Mouse (Mus musculus): ENCODE data around the gene Rnaseh2b. TPM values are rescaled to one million over a fixed set of nuclear protein-coding genes. Genes with fewer than 3 reads are reported as not detected.

The Rnaseh2b gene
- polyA plus RNA-seq (2015; fragmentation: Nextera tagmentation; extraction: Ambion mirVana), result 48.9 and 54.4 TPM in 2 replicates

- Histone ChIP-seq H3K9me3 (no peaks in the 10 kb centered on the region), H3K27me3 (replicated peaks) (0 out of 2 replicates have a peak, but pooled peaks cover 6% of the 10 kb centered on the region), H3K27ac (no peak within 1 kb of the TSS), H3K4me3 (replicated peaks) (peak within 1 kb of the TSS; percentile 48), H3K36me3 (no peaks in the 10 kb centered on the region), H3K9ac (0 out of 2 replicates have a peak within 1 kb of the TSS, but pooled peaks have one; percentile 16), H3K4me2 (peak within 1 kb of the TSS; percentile 99), H3K4me1 (peaks cover 8% of the 10 kb centered on the region)
- whole genome bisulfite sequencing, result 1% methylated on average over 55 of the region's 60 CpGs
- peak; percentile 53; the same call in 1 of the 2 replicates for ATAC-seq (ENCODE audit: insufficient read depth, low FRiP score, low read depth)
Measured at GRCm38 (mm10) chr14:62292488-62293339, at the start of gene Rnaseh2b, which contains the start of gene Dleu7. Gene Rnaseh2b (plus strand): TSS chr14:62292589. Gene Dleu7 (minus strand): TSS chr14:62293047.

GRCm38 (mm10) chr14:62243530-62243929 lies 48.9 kb upstream of the Rnaseh2b start:
- Histone ChIP-seq H3K9me3 (no peaks in the 10 kb centered on the region), H3K4me3 (replicated peaks) (no peak overlapping the region), H3K36me3 (no peaks in the 10 kb centered on the region), H3K4me2 (no peak overlapping the region), H3K27me3 (replicated peaks) (no peaks in the 10 kb centered on the region), H3K27ac (no peak overlapping the region), H3K9ac (no peak overlapping the region), H3K4me1 (no peaks in the 10 kb centered on the region)
- 76% methylated on average over 2 of the region's 2 CpGs for WGBS
- ATAC-seq (ENCODE audit: insufficient read depth, low FRiP score, low read depth), result no peak

DNA sequence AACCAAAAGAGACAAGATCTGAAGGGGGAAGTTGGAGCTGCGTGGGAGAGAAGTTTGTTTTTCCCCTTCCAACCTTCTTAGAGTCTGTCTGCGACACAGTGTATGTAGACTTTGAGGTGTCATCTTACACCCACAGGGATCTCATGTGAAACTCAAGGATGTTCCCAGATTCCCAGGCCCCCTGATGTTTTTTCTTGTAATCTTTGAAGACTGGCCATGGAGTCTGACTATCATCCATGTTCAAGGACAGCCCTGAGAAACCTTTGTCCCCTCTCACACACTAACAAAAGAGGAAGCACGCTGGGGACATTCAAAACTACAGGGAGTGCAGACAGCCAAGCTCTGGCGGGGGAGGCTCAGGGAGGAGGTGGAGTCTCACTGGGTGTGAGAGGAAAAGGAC lies 46.8 kb upstream of the Rnaseh2b start:
- no peak for ATAC-seq (ENCODE audit: insufficient read depth, low FRiP score, low read depth)
- no peaks in the 10 kb centered on the region for H3K4me1 ChIP-seq
- 20% methylated on average over 4 of the region's 4 CpGs for WGBS
- H3K36me3 ChIP-seq, result no peaks in the 10 kb centered on the region
- H3K9me3 ChIP-seq, result no peaks in the 10 kb centered on the region
- no peak overlapping the region for H3K27ac ChIP-seq
- no peaks in the 10 kb centered on the region for H3K27me3 ChIP-seq (replicated peaks)
- no peak overlapping the region for H3K4me3 ChIP-seq (replicated peaks)
- no peak overlapping the region for H3K4me2 ChIP-seq
- H3K9ac ChIP-seq, result no peak overlapping the region

DNA sequence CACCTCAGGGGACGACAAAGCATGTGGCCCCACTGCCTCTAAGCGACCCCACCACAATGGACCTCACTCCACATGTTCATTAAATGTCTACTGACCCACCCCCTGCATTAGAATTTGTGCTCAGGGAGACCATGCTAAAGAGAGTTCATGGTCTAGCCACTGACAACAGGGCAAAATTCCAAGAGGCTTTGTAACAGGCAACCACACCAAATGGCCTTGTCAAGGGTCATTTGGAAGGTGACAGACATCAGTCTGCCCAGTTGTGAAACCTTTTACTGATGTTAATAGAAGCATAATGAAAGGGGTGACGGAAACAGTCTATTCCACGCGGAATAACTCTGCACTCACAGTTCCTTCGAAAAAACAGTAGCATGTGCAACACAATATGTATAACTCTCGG lies 44.0 kb upstream of the Rnaseh2b start:
- H3K36me3 ChIP-seq, result no peaks in the 10 kb centered on the region
- no peak overlapping the region for H3K9ac ChIP-seq
- H3K27me3 ChIP-seq (replicated peaks), result no peaks in the 10 kb centered on the region
- H3K27ac ChIP-seq, result no peak overlapping the region
- no peaks in the 10 kb centered on the region for H3K9me3 ChIP-seq
- H3K4me2 ChIP-seq, result no peak overlapping the region
- WGBS, result 88% methylated on average over 7 of the region's 7 CpGs
- ATAC-seq (ENCODE audit: insufficient read depth, low FRiP score, low read depth), result no peak
- no peaks in the 10 kb centered on the region for H3K4me1 ChIP-seq
- no peak overlapping the region for H3K4me3 ChIP-seq (replicated peaks)

GRCm38 (mm10) chr14:62248796-62249195 lies 43.6 kb upstream of the Rnaseh2b start:
- no peak overlapping the region for H3K4me3 ChIP-seq (replicated peaks)
- H3K27ac ChIP-seq, result no peak overlapping the region
- no peaks in the 10 kb centered on the region for H3K9me3 ChIP-seq
- H3K36me3 ChIP-seq, result no peaks in the 10 kb centered on the region
- WGBS, result 81% methylated on average over 10 of the region's 10 CpGs
- no peak overlapping the region for H3K4me2 ChIP-seq
- no peak overlapping the region for H3K9ac ChIP-seq
- no peaks in the 10 kb centered on the region for H3K4me1 ChIP-seq
- no peaks in the 10 kb centered on the region for H3K27me3 ChIP-seq (replicated peaks)
- ATAC-seq (ENCODE audit: insufficient read depth, low FRiP score, low read depth), result no peak

DNA sequence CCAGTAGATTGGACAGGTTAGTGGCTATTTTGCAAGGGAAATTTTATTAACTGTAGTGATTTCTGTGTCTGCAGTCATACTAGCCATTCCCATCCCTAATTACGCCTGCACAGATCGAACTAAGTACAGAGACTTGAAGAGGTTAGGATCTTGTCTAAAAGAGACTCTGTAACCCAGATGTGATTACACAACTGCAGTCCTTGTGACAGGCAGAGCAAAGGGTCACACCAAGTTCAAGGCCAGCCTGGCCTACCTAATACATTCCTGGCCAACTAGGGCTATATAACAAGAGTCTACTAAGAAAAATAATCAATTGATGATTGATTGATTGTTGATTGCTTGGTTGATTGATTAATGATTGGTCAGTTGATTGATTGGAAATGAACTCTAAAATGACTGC lies 43.1 kb upstream of the Rnaseh2b start:
- H3K4me3 ChIP-seq (replicated peaks), result no peak overlapping the region
- no peak for ATAC-seq (ENCODE audit: insufficient read depth, low FRiP score, low read depth)
- WGBS, result 93% methylated on average over 2 of the region's 2 CpGs
- no peaks in the 10 kb centered on the region for H3K4me1 ChIP-seq
- H3K27me3 ChIP-seq (replicated peaks), result no peaks in the 10 kb centered on the region
- H3K4me2 ChIP-seq, result no peak overlapping the region
- H3K36me3 ChIP-seq, result no peaks in the 10 kb centered on the region
- H3K27ac ChIP-seq, result no peak overlapping the region
- H3K9me3 ChIP-seq, result no peaks in the 10 kb centered on the region
- no peak overlapping the region for H3K9ac ChIP-seq

- no peak overlapping the region for H3K4me3 ChIP-seq (replicated peaks)
- no peak for ATAC-seq (ENCODE audit: insufficient read depth, low FRiP score, low read depth)
- H3K4me2 ChIP-seq, result no peak overlapping the region
- H3K27ac ChIP-seq, result no peak overlapping the region
- 77% methylated on average over 3 of the region's 3 CpGs for WGBS
- H3K4me1 ChIP-seq, result no peaks in the 10 kb centered on the region
- H3K27me3 ChIP-seq (replicated peaks), result no peaks in the 10 kb centered on the region
- no peaks in the 10 kb centered on the region for H3K9me3 ChIP-seq
- no peaks in the 10 kb centered on the region for H3K36me3 ChIP-seq
- H3K9ac ChIP-seq, result no peak overlapping the region
Measured at GRCm38 (mm10) chr14:62250046-62250445, 42.3 kb upstream of the Rnaseh2b start.

DNA sequence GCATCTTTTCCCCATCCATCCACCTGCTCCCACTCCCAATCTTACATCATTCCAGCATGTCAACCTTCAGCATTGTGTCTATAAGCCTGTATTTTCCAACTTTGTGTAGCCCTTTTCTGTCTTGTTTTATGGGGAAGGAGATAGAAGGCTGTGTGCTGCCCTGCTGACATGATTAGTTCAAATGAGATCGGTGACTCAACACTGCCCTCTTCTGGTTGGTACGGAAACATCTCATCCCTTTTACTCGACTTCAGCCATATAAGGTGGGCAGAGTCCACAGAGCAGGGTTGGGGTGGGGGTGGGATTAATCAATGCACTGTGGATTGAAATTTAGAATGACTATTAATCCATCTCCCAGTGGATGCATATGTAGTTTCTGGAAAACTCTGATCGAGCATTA lies 40.4 kb upstream of the Rnaseh2b start:
- no peak overlapping the region for H3K9ac ChIP-seq
- no peaks in the 10 kb centered on the region for H3K27me3 ChIP-seq (replicated peaks)
- ATAC-seq (ENCODE audit: insufficient read depth, low FRiP score, low read depth), result no peak; the same call in 1 of the 2 replicates
- no peak overlapping the region for H3K4me3 ChIP-seq (replicated peaks)
- H3K4me2 ChIP-seq, result no peak overlapping the region
- WGBS, result 7% methylated on average over 4 of the region's 4 CpGs
- H3K36me3 ChIP-seq, result no peaks in the 10 kb centered on the region
- no peaks in the 10 kb centered on the region for H3K4me1 ChIP-seq
- no peaks in the 10 kb centered on the region for H3K9me3 ChIP-seq
- no peak overlapping the region for H3K27ac ChIP-seq

- Histone ChIP-seq H3K27me3 (replicated peaks) (no peaks in the 10 kb centered on the region), H3K9me3 (no peaks in the 10 kb centered on the region), H3K9ac (no peak overlapping the region), H3K36me3 (no peaks in the 10 kb centered on the region), H3K4me1 (peaks cover 3% of the 10 kb centered on the region; the same call in 1 of the 2 replicates), H3K4me2 (no peak overlapping the region), H3K4me3 (replicated peaks) (no peak overlapping the region), H3K27ac (no peak overlapping the region)
- 64% methylated on average over 8 of the region's 8 CpGs for WGBS
- no peak for ATAC-seq (ENCODE audit: insufficient read depth, low FRiP score, low read depth)
Measured at GRCm38 (mm10) chr14:62254371-62254770, 38.0 kb upstream of the Rnaseh2b start.

GRCm38 (mm10) chr14:62256066-62256465 lies 36.3 kb upstream of the Rnaseh2b start:
- H3K9me3 ChIP-seq, result no peaks in the 10 kb centered on the region
- H3K36me3 ChIP-seq, result no peaks in the 10 kb centered on the region
- no peak for ATAC-seq (ENCODE audit: insufficient read depth, low FRiP score, low read depth)
- WGBS, result 74% methylated on average over 5 of the region's 5 CpGs
- no peak overlapping the region for H3K4me2 ChIP-seq
- H3K27me3 ChIP-seq (replicated peaks), result no peaks in the 10 kb centered on the region
- H3K4me1 ChIP-seq, result peaks cover 3% of the 10 kb centered on the region; the same call in 1 of the 2 replicates
- no peak overlapping the region for H3K4me3 ChIP-seq (replicated peaks)
- no peak overlapping the region for H3K9ac ChIP-seq
- no peak overlapping the region for H3K27ac ChIP-seq

DNA sequence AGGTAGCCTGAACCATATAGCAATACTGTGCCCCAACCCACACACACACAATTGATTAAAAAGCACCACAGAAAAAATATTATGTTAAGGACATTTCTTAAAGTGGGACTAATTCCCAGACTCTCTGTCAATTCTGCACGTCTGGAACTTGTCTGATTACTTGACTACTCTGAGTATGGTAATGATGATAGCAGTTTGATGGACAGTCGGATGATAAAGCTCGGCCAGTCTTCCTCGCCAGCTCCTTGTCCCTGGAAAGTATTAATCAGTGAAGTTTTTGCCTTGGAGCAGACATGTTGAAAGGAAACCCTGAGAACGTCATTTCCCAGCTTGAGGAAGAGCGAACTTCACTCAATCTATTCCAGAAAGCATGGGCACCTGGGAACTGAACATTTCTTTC lies 34.3 kb upstream of the Rnaseh2b start:
- no peak for ATAC-seq (ENCODE audit: insufficient read depth, low FRiP score, low read depth)
- H3K27me3 ChIP-seq (replicated peaks), result no peaks in the 10 kb centered on the region

GRCm38 (mm10) chr14:62258978-62259536 lies 33.3 kb upstream of the Rnaseh2b start:
- ATAC-seq (ENCODE audit: insufficient read depth, low FRiP score, low read depth), result no peak
- Histone ChIP-seq H3K9me3 (no peaks in the 10 kb centered on the region), H3K27ac (no peak overlapping the region), H3K9ac (no peak overlapping the region), H3K27me3 (replicated peaks) (no peaks in the 10 kb centered on the region), H3K36me3 (no peaks in the 10 kb centered on the region), H3K4me1 (peaks cover 3% of the 10 kb centered on the region; the same call in 1 of the 2 replicates), H3K4me3 (replicated peaks) (no peak overlapping the region), H3K4me2 (no peak overlapping the region)
- WGBS, result 48% methylated on average over 10 of the region's 10 CpGs

More for the DNA sequence above, 34.3 kb upstream of the Rnaseh2b start:
- Histone ChIP-seq H3K27ac (no peak overlapping the region), H3K9ac (no peak overlapping the region), H3K4me1 (peaks cover 3% of the 10 kb centered on the region; the same call in 1 of the 2 replicates), H3K36me3 (no peaks in the 10 kb centered on the region), H3K4me2 (no peak overlapping the region), H3K4me3 (replicated peaks) (no peak overlapping the region), H3K9me3 (no peaks in the 10 kb centered on the region)
- WGBS, result 63% methylated on average over 6 of the region's 6 CpGs

Data from stomach, embryonic 15.5 days (tissue).